ENCODE assay signal across 8 mouse cellular contexts in genomic region chr9:58583267-58583641, GRCm38 (mm10). TPM values are rescaled to one million over a fixed set of nuclear protein-coding genes. Genes with fewer than 3 reads are reported as not detected.
DNase-seq lines count a peak whose midpoint lies in the region; ATAC-seq lines count a peak whose summit lies in the region.

No protein-coding gene starts in this region.

- no peaks in the 10 kb centered on the region for H3K9me3 ChIP-seq in kidney, embryonic 14.5 days (ENCODE audit: control insufficient read depth, low read length)
- no peaks in the 10 kb centered on the region for H3K9me3 ChIP-seq in forebrain, embryonic 14.5 days (replicated peaks; ENCODE audit: control insufficient read depth, low read length)
- H3K9me3 ChIP-seq in midbrain, embryonic 12.5 days: no peaks in the 10 kb centered on the region

- H3K36me3 ChIP-seq in kidney, embryonic 14.5 days (ENCODE audit: control insufficient read depth, insufficient read depth, low read length): no peaks in the 10 kb centered on the region
- no peaks in the 10 kb centered on the region for H3K36me3 ChIP-seq in forebrain, embryonic 14.5 days (ENCODE audit: control insufficient read depth, insufficient read depth, low read length)
- no peaks in the 10 kb centered on the region for H3K36me3 ChIP-seq in midbrain, embryonic 12.5 days

- H3K4me2 ChIP-seq in kidney, embryonic 14.5 days (replicated peaks; ENCODE audit: low read depth, low read length): peak overlapping the region; percentile 81
- peak overlapping the region; percentile 75 for H3K4me2 ChIP-seq in forebrain, embryonic 14.5 days (ENCODE audit: low read length)
- peak overlapping the region; percentile 74 for H3K4me2 ChIP-seq in midbrain, embryonic 12.5 days (replicated peaks)

- peaks cover 9% of the 10 kb centered on the region for H3K4me1 ChIP-seq in kidney, embryonic 14.5 days (ENCODE audit: control insufficient read depth, insufficient read depth, low read length)
- H3K4me1 ChIP-seq in forebrain, embryonic 14.5 days (ENCODE audit: control insufficient read depth, insufficient read depth, low read length): peaks cover 8% of the 10 kb centered on the region
- peaks cover 14% of the 10 kb centered on the region for H3K4me1 ChIP-seq in midbrain, embryonic 12.5 days

- no peak for DNase-seq in kidney, postnatal 14 days
- DNase-seq in Muller cell, postnatal 12 days (ENCODE audit: inconsistent ontology term): peak; percentile 41
- peak; percentile 20 for DNase-seq in forebrain, embryonic 14.5 days (ENCODE audit: low spot score)
- DNase-seq in kidney, postnatal 36 days: peak; percentile 7 to 12
- DNase-seq in thymus, postnatal 14 days: peak; percentile 41
- DNase-seq in adrenal gland, postnatal 25 days: no peak

- 2% methylated on average over 8 of the region's 8 CpGs for WGBS in kidney, embryonic 14.5 days
- 0% methylated on average over 8 of the region's 8 CpGs for WGBS in forebrain, embryonic 14.5 days
- 2% methylated on average over 8 of the region's 8 CpGs for WGBS in midbrain, embryonic 12.5 days

- peak overlapping the region; percentile 97; the same call in 1 of the 2 replicates for H3K27ac ChIP-seq in kidney, embryonic 14.5 days (ENCODE audit: low read depth, low read length)
- peak overlapping the region; percentile 98 for H3K27ac ChIP-seq in forebrain, embryonic 14.5 days (ENCODE audit: low read depth, low read length)
- H3K27ac ChIP-seq in midbrain, embryonic 12.5 days (replicated peaks): peak overlapping the region; percentile 98

- H3K9ac ChIP-seq in kidney, embryonic 14.5 days (ENCODE audit: low read depth, low read length): peak overlapping the region; percentile 95
- peak overlapping the region; percentile 98 for H3K9ac ChIP-seq in forebrain, embryonic 14.5 days (ENCODE audit: low read length)
- H3K9ac ChIP-seq in midbrain, embryonic 12.5 days (replicated peaks): peak overlapping the region; percentile 98

- ATAC-seq in kidney, embryonic 14.5 days (ENCODE audit: low FRiP score, low TSS enrichment): no peak
- no peak for ATAC-seq in forebrain, embryonic 14.5 days
- no peak for ATAC-seq in midbrain, embryonic 12.5 days (ENCODE audit: low FRiP score, low read depth)

- H3K4me3 ChIP-seq in kidney, embryonic 14.5 days (ENCODE audit: low read length): peak overlapping the region; percentile 97
- peak overlapping the region; percentile 89 for H3K4me3 ChIP-seq in forebrain, embryonic 14.5 days (ENCODE audit: low read depth, low read length)
- peak overlapping the region; percentile 89 for H3K4me3 ChIP-seq in midbrain, embryonic 12.5 days

- H3K27me3 ChIP-seq in kidney, embryonic 14.5 days (ENCODE audit: control insufficient read depth, insufficient read depth, low read length): no peaks in the 10 kb centered on the region
- H3K27me3 ChIP-seq in forebrain, embryonic 14.5 days (replicated peaks; ENCODE audit: control insufficient read depth, insufficient read depth, low read length): no peaks in the 10 kb centered on the region
- no peaks in the 10 kb centered on the region for H3K27me3 ChIP-seq in midbrain, embryonic 12.5 days

RNA-seq across cellular contexts. Expression of gene Nptn, which starts 1.2 kb away (rescaled TPM):
- 110 and 128 TPM in 2 replicates for polyA plus RNA-seq in kidney, embryonic 14.5 days (2014; fragmentation: Nextera tagmentation; extraction: Ambion mirVana)
- polyA plus RNA-seq in forebrain, embryonic 14.5 days (2014; fragmentation: Nextera tagmentation; extraction: Ambion mirVana): 144 and 158 TPM in 2 replicates
- 68.6 and 75.0 TPM in 2 replicates for polyA plus RNA-seq in midbrain, embryonic 12.5 days (2016; fragmentation: Nextera tagmentation; extraction: Ambion mirVana)
- total RNA-seq in adrenal gland, postnatal 25 days (2021): 151 and 177 TPM in 2 replicates

RNA-seq across cellular contexts. Expression of gene Cd276, which starts 28.0 kb away (rescaled TPM):
- polyA plus RNA-seq in kidney, embryonic 14.5 days (2014; fragmentation: Nextera tagmentation; extraction: Ambion mirVana): 25.3 and 45.4 TPM in 2 replicates
- polyA plus RNA-seq in forebrain, embryonic 14.5 days (2014; fragmentation: Nextera tagmentation; extraction: Ambion mirVana): 24.6 and 28.8 TPM in 2 replicates
- 32.1 and 36.1 TPM in 2 replicates for polyA plus RNA-seq in midbrain, embryonic 12.5 days (2016; fragmentation: Nextera tagmentation; extraction: Ambion mirVana)
- total RNA-seq in adrenal gland, postnatal 25 days (2021): 13.6 and 18.3 TPM in 2 replicates

Comparison
In these comparisons a context has a peak if more than half of its experiments do, and no peak if none do; other contexts are left out.
1. DNase-seq: peak in Muller cell, postnatal 12 days (single experiment), forebrain, embryonic 14.5 days (single experiment), kidney, postnatal 36 days (2 of 2) and thymus, postnatal 14 days (single experiment); none in kidney, postnatal 14 days (single experiment) and adrenal gland, postnatal 25 days (single experiment).
2. Peak in every context shown above with its lines, with median percentiles within 50 percentile points of each other: H3K27ac ChIP-seq, H3K4me2 ChIP-seq, H3K4me3 ChIP-seq and H3K9ac ChIP-seq.